In the genomic region with DNA sequence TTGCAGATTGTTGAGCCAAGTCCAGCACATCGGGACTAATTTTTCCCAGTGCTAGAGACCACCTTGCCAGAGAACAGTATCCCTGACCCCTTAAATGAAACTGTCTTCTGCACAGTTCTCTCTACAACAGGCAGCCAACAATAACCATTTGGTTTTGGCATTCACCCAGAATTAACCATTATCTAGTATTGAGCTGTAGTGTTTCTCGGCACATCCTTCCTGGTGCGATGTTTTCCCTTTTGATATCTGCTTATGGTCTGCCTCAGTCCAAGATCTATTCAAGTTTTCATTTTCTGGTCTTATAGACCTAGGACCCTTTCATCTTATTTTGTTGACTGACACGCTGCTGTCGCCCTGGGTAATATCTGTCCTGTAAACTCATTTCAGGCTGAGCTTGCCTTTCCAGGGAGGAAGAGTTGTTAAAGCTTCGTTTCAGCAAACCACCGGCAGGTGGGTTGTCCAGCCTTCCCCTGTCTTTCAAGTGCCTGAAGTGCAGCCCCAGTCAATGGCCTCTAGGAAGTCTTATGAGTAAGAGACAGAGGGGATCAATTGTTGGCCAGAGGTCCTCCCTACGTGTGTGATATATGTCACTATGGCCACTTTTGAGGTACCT, we compare ENCODE assay signal across 25 mouse cellular contexts. TPM values are rescaled to one million over a fixed set of nuclear protein-coding genes. Genes with fewer than 3 reads are reported as not detected.
DNase-seq lines count a peak whose midpoint lies in the region; ATAC-seq and TF ChIP-seq lines count a peak whose summit lies in the region.
"Had no signal": no experiment of that assay in that cellular context is flagged by ENCODE, and none has a peak within 500 bp of the region (broad histone marks: within the 10 kb centered on the region; RNA-seq: fewer than 3 reads in every experiment).

No protein-coding gene starts in this region.

- no peak for TF ChIP-seq EP300 in heart, adult 2 months (IDR thresholded peaks at IDR 0.05; ENCODE audit: insufficient read depth, low read depth, low read length)

- no peaks in the 10 kb centered on the region for H3K27me3 ChIP-seq in heart, adult 2 months (ENCODE audit: control insufficient read depth, insufficient read depth, low read length)
- H3K27me3 ChIP-seq in heart, embryonic 16.5 days (ENCODE audit: control insufficient read depth, insufficient read depth, low read length): no peaks in the 10 kb centered on the region
- no peaks in the 10 kb centered on the region for H3K27me3 ChIP-seq in heart, embryonic 11.5 days (ENCODE audit: control insufficient read depth, insufficient read depth, low read length)
- H3K27me3 ChIP-seq in kidney, embryonic 15.5 days: no peaks in the 10 kb centered on the region
- H3K27me3 ChIP-seq: embryonic facial prominence, embryonic 12.5 days; embryonic facial prominence, embryonic 15.5 days; forebrain, embryonic 12.5 days; heart, embryonic 12.5 days had no signal

- H3K4me2 ChIP-seq in heart, embryonic 16.5 days (ENCODE audit: low read depth, low read length): no peak overlapping the region
- H3K4me2 ChIP-seq in heart, embryonic 11.5 days: no peak overlapping the region
- no peak overlapping the region for H3K4me2 ChIP-seq in kidney, embryonic 15.5 days
- H3K4me2 ChIP-seq: embryonic facial prominence, embryonic 12.5 days; embryonic facial prominence, embryonic 15.5 days; forebrain, embryonic 12.5 days; forebrain, embryonic 15.5 days; heart, embryonic 12.5 days; hindbrain, embryonic 14.5 days had no signal

- intact Hi-C loops in heart, adult 2 months (cut with DNase I): no loop called here

- 57% methylated on average over 8 of the region's 8 CpGs for WGBS in heart, adult 2 months
- WGBS in heart, embryonic 16.5 days: 57% methylated on average over 8 of the region's 8 CpGs
- 69% methylated on average over 8 of the region's 8 CpGs for WGBS in heart, embryonic 11.5 days (ENCODE audit: insufficient replicate concordance)
- WGBS in kidney, embryonic 15.5 days: 81% methylated on average over 8 of the region's 8 CpGs

- no peak overlapping the region for H3K4me3 ChIP-seq in heart, adult 2 months
- H3K4me3 ChIP-seq in heart, embryonic 16.5 days (ENCODE audit: low read length): no peak overlapping the region
- no peak overlapping the region for H3K4me3 ChIP-seq in heart, embryonic 11.5 days (ENCODE audit: low read depth, low read length)
- no peak overlapping the region for H3K4me3 ChIP-seq in kidney, embryonic 15.5 days (replicated peaks)
- H3K4me3 ChIP-seq: embryonic facial prominence, embryonic 12.5 days; embryonic facial prominence, embryonic 15.5 days; forebrain, embryonic 12.5 days; forebrain, embryonic 15.5 days; heart, embryonic 12.5 days had no signal

- H3K9ac ChIP-seq in heart, adult 2 months (ENCODE audit: low read depth, low read length): no peak overlapping the region
- H3K9ac ChIP-seq in heart, embryonic 16.5 days (ENCODE audit: low read length): no peak overlapping the region
- no peak overlapping the region for H3K9ac ChIP-seq in heart, embryonic 11.5 days (ENCODE audit: low read depth, low read length)
- H3K9ac ChIP-seq in kidney, embryonic 15.5 days: no peak overlapping the region
- H3K9ac ChIP-seq: embryonic facial prominence, embryonic 12.5 days; embryonic facial prominence, embryonic 15.5 days; forebrain, embryonic 12.5 days; forebrain, embryonic 15.5 days; heart, embryonic 12.5 days; hindbrain, embryonic 14.5 days had no signal

- peaks cover 3% of the 10 kb centered on the region; the same call in 1 of the 2 replicates for H3K36me3 ChIP-seq in heart, adult 2 months (ENCODE audit: control insufficient read depth, insufficient read depth, low read length)
- no peaks in the 10 kb centered on the region for H3K36me3 ChIP-seq in heart, embryonic 16.5 days (ENCODE audit: control insufficient read depth, insufficient read depth)
- no peaks in the 10 kb centered on the region for H3K36me3 ChIP-seq in heart, embryonic 11.5 days (ENCODE audit: control insufficient read depth, insufficient read depth, low read length)
- H3K36me3 ChIP-seq in kidney, embryonic 15.5 days: no peaks in the 10 kb centered on the region
- H3K36me3 ChIP-seq: embryonic facial prominence, embryonic 12.5 days; embryonic facial prominence, embryonic 15.5 days; forebrain, embryonic 12.5 days; forebrain, embryonic 15.5 days; heart, embryonic 12.5 days had no signal

- no peaks in the 10 kb centered on the region for H3K9me3 ChIP-seq in heart, embryonic 16.5 days (replicated peaks; ENCODE audit: control insufficient read depth, low read length)
- no peaks in the 10 kb centered on the region for H3K9me3 ChIP-seq in heart, embryonic 11.5 days (replicated peaks; ENCODE audit: control insufficient read depth, low read length)
- H3K9me3 ChIP-seq in kidney, embryonic 15.5 days (replicated peaks): no peaks in the 10 kb centered on the region
- H3K9me3 ChIP-seq: embryonic facial prominence, embryonic 12.5 days; embryonic facial prominence, embryonic 15.5 days; forebrain, embryonic 12.5 days; forebrain, embryonic 15.5 days; heart, embryonic 12.5 days had no signal

- peak in 1 of 2 experiments; percentile 16 for DNase-seq in heart, adult 2 months
- DNase-seq in heart, postnatal 4 days: no peak
- peak; percentile 81 for DNase-seq in 416B (ENCODE audit: low read depth)
- DNase-seq in ZHBTc4 (ENCODE audit: low read depth, low spot score): peak; percentile 20
- DNase-seq: adrenal gland, postnatal 10 days; adrenal gland, postnatal 36 days; cerebellum, adult 18-20 months; cerebellum, adult 9-10 months; cerebellum, postnatal 14 days; gastrocnemius, postnatal 25 days; kidney, adult 18-20 months had no signal

- TF ChIP-seq POLR2A in heart, adult 2 months (IDR thresholded peaks at IDR 0.05; ENCODE audit: insufficient read depth, low read depth, low read length): no peak

- no peaks in the 10 kb centered on the region for H3K79me2 ChIP-seq in heart, adult 2 months (replicated peaks; ENCODE audit: control insufficient read depth, insufficient read depth, low read length)

- ATAC-seq in heart, embryonic 16.5 days (replicated peaks; ENCODE audit: extremely low read depth, insufficient read depth, low FRiP score): no peak
- ATAC-seq in heart, embryonic 11.5 days (replicated peaks; ENCODE audit: insufficient number of reproducible peaks, low FRiP score, low TSS enrichment): no peak
- ATAC-seq in erythroid progenitor cell, adult 5-6 weeks (replicated peaks; ENCODE audit: low FRiP score, poor library complexity, severe bottlenecking): no peak
- ATAC-seq in kidney, embryonic 15.5 days (replicated peaks; ENCODE audit: low FRiP score): no peak
- ATAC-seq: CD4-positive, CD25-positive, alpha-beta regulatory T cell, adult 4 months; forebrain, embryonic 15.5 days; hindbrain, postnatal 0 days; inflammation-experienced regulatory T-cells, adult 6 months; intestine, embryonic 16.5 days had no signal

- peaks cover 2% of the 10 kb centered on the region for H3K4me1 ChIP-seq in heart, adult 2 months (ENCODE audit: control insufficient read depth, insufficient read depth, low read length)
- peaks cover 40% of the 10 kb centered on the region for H3K4me1 ChIP-seq in heart, embryonic 16.5 days (ENCODE audit: control insufficient read depth, insufficient read depth, low read length)
- peaks cover 11% of the 10 kb centered on the region for H3K4me1 ChIP-seq in heart, embryonic 11.5 days (ENCODE audit: control insufficient read depth, insufficient read depth, low read length)
- H3K4me1 ChIP-seq in kidney, embryonic 15.5 days: peaks cover 10% of the 10 kb centered on the region

- H3K27ac ChIP-seq in heart, adult 2 months: no peak overlapping the region
- 0 out of 2 replicates have a peak overlapping the region, but pooled peaks have one; percentile 4 for H3K27ac ChIP-seq in heart, embryonic 16.5 days (ENCODE audit: low read length)
- H3K27ac ChIP-seq in heart, embryonic 11.5 days (ENCODE audit: low read depth, low read length): no peak overlapping the region
- no peak overlapping the region for H3K27ac ChIP-seq in kidney, embryonic 15.5 days
- H3K27ac ChIP-seq: embryonic facial prominence, embryonic 12.5 days; embryonic facial prominence, embryonic 15.5 days; forebrain, embryonic 12.5 days; forebrain, embryonic 15.5 days; hindbrain, embryonic 14.5 days; hindbrain, postnatal 0 days had no signal

- TF ChIP-seq CTCF in heart, adult 2 months (IDR thresholded peaks at IDR 0.05): 0 out of 2 replicates have a peak, but pooled peaks have one; percentile 8

RNA-seq across cellular contexts. Expression of a gene that starts 5.7 kb away (rescaled TPM):
- 100 to 1,000 TPM; 149 to 186 TPM for total RNA-seq in heart, adult 2 months (2021)
- polyA plus RNA-seq in heart, adult 2 months (2012; rRNA removed): 53.7 and 84.5 TPM in 2 replicates
- 100 to 1,000 TPM; 116 to 121 TPM for total RNA-seq in heart, postnatal 4 days (2021)
- polyA plus RNA-seq in heart, embryonic 16.5 days (2015; fragmentation: Nextera tagmentation; extraction: Ambion mirVana): 22.6 and 24.0 TPM in 2 replicates
- 23.1 and 25.2 TPM in 2 replicates for polyA plus RNA-seq in heart, embryonic 11.5 days (2014; fragmentation: Nextera tagmentation; extraction: Ambion mirVana)
- 22.2 and 25.2 TPM in 2 replicates for total RNA-seq in erythroid progenitor cell, adult 5-6 weeks (2015; ENCODE audit: low replicate concordance)
- total RNA-seq in erythroid progenitor cell, adult 5-6 weeks (2017; ENCODE audit: low replicate concordance): 3.3 and 11.0 TPM in 2 replicates
- 14.1 and 15.1 TPM in 2 replicates for polyA plus RNA-seq in kidney, embryonic 15.5 days (2015; fragmentation: Nextera tagmentation; extraction: Ambion mirVana)

RNA-seq across cellular contexts. Expression of a gene that starts 40.1 kb away (rescaled TPM):
- 10 to 100 TPM; 12.8 to 13.8 TPM for total RNA-seq in heart, adult 2 months (2021)
- polyA plus RNA-seq in heart, adult 2 months (2012; rRNA removed): 5.7 and 9.3 TPM in 2 replicates
- total RNA-seq in heart, postnatal 4 days (2021): 10 to 100 TPM; 13.2 TPM
- 17.9 and 23.0 TPM in 2 replicates for polyA plus RNA-seq in heart, embryonic 16.5 days (2015; fragmentation: Nextera tagmentation; extraction: Ambion mirVana)
- 11.9 and 14.5 TPM in 2 replicates for polyA plus RNA-seq in heart, embryonic 11.5 days (2014; fragmentation: Nextera tagmentation; extraction: Ambion mirVana)
- total RNA-seq in erythroid progenitor cell, adult 5-6 weeks (2015; ENCODE audit: low replicate concordance): 2.5 and 10.8 TPM in 2 replicates
- 2.4 and 5.7 TPM in 2 replicates for total RNA-seq in erythroid progenitor cell, adult 5-6 weeks (2017; ENCODE audit: low replicate concordance)
- polyA plus RNA-seq in kidney, embryonic 15.5 days (2015; fragmentation: Nextera tagmentation; extraction: Ambion mirVana): 8.4 and 8.6 TPM in 2 replicates
